Mouse (Mus musculus) adipocyte (in vitro differentiated cells): ENCODE measurements at regions not wholly inside any gene's neighbourhood (a gene's known extent, or its start where the extent isn't known, plus 50 kb on each side); places are given as distances from the start of the nearest gene placed in this dataset.

Source experiments
- DNase-seq: peaks from one replicate; pipeline ENCODE4 v3.0.0-alpha.2; 2016; ENCODE audit warnings: low spot score

GRCm38 (mm10) chr1:126918876-126919275 lies 88.3 kb upstream of the Nckap5 start:
- DNase-seq = no peak

GRCm38 (mm10) chr1:126917872-126918271 lies 87.3 kb upstream of the Nckap5 start:
- DNase-seq = no peak

GRCm38 (mm10) chr1:126916369-126916768 lies 85.8 kb upstream of the Nckap5 start:
- DNase-seq = no peak

GRCm38 (mm10) chr1:126911277-126912060 lies 80.9 kb upstream of the Nckap5 start:
- no peak for DNase-seq

- DNase-seq = no peak
Measured at GRCm38 (mm10) chr1:126907417-126907816, 76.8 kb upstream of the Nckap5 start.

- no peak for DNase-seq
Measured at GRCm38 (mm10) chr1:126898484-126898883, 67.9 kb upstream of the Nckap5 start.

- no peak for DNase-seq
Measured at GRCm38 (mm10) chr1:126896895-126897294, 66.3 kb upstream of the Nckap5 start.

GRCm38 (mm10) chr1:126880801-126881200 lies 50.2 kb upstream of the Nckap5 start:
- no peak for DNase-seq
